Mouse (Mus musculus): ENCODE data around the gene Prr36. TPM values are rescaled to one million over a fixed set of nuclear protein-coding genes. Genes with fewer than 3 reads are reported as not detected.

Gene Prr36
- 0.18 TPM for polyA plus RNA-seq (2012; fragmentation: generic; extraction: Trizol)
- long read RNA-seq, experiment 1, result 0 reads
- long read RNA-seq, experiment 2, result 0 reads

GRCm38 (mm10) chr8:4216791-4217621 lies at the start of gene Prr36:
Prr36 (minus strand) TSS chr8:4217459.
- Histone ChIP-seq H3ac (ENCODE audit: control insufficient read depth, insufficient read length, low read depth) (no peak within 1 kb of the TSS), H3K36me3 (ENCODE audit: control insufficient read depth, insufficient read depth) (no peaks in the 10 kb centered on the region), H3K27me3 (ENCODE audit: control insufficient read depth, insufficient read depth, insufficient read length) (peaks cover 10% of the 10 kb centered on the region), H3K79me2 (ENCODE audit: control insufficient read depth, insufficient read depth) (no peaks in the 10 kb centered on the region), H3K4me3 (ENCODE audit: insufficient read depth, poor library complexity, severe bottlenecking) (no peak within 1 kb of the TSS), H3K79me3 (ENCODE audit: low read depth) (no peaks in the 10 kb centered on the region)
- TF ChIP-seq MYOG (IDR thresholded peaks at IDR 0.05; ENCODE audit: control insufficient read depth, extremely low read depth, insufficient read length), result no peak
- no peak for TF ChIP-seq CTCF (IDR thresholded peaks at IDR 0.05; ENCODE audit: control insufficient read depth, insufficient read depth, insufficient read length)
- no peak for TF ChIP-seq USF1 (IDR thresholded peaks at IDR 0.05; ENCODE audit: low read depth)
- no peak for TF ChIP-seq MYOD1 (IDR thresholded peaks at IDR 0.05; ENCODE audit: control insufficient read depth, insufficient read length, low read depth)
- no peak for TF ChIP-seq CEBPB (IDR thresholded peaks at IDR 0.05; ENCODE audit: low read depth)
- no peak for TF ChIP-seq FOSL1 (IDR thresholded peaks at IDR 0.05; ENCODE audit: insufficient read depth, low read length, poor library complexity, severe bottlenecking)

GRCm38 (mm10) chr8:4265160-4265914 lies 48.1 kb upstream of the Prr36 start:
- peaks cover 88% of the 10 kb centered on the region for H3K36me3 ChIP-seq (ENCODE audit: control insufficient read depth, insufficient read depth)
- no peaks in the 10 kb centered on the region for H3K27me3 ChIP-seq (ENCODE audit: control insufficient read depth, insufficient read depth, insufficient read length)
- TF ChIP-seq USF1 (IDR thresholded peaks at IDR 0.05; ENCODE audit: low read depth) (no peak), MAX (IDR thresholded peaks at IDR 0.05) (no peak), MYOD1 (IDR thresholded peaks at IDR 0.05; ENCODE audit: control insufficient read depth, insufficient read length, low read depth) (no peak), CTCF (IDR thresholded peaks at IDR 0.05; ENCODE audit: control insufficient read depth, insufficient read depth, insufficient read length) (no peak), MYOG (IDR thresholded peaks at IDR 0.05; ENCODE audit: control insufficient read depth, extremely low read depth, insufficient read length) (no peak), FOSL1 (IDR thresholded peaks at IDR 0.05; ENCODE audit: insufficient read depth, low read length, poor library complexity, severe bottlenecking) (no peak), CEBPB (IDR thresholded peaks at IDR 0.05; ENCODE audit: low read depth) (no peak)
- no peaks in the 10 kb centered on the region for H3K79me3 ChIP-seq (ENCODE audit: low read depth)
- no peaks in the 10 kb centered on the region for H3K79me2 ChIP-seq (ENCODE audit: control insufficient read depth, insufficient read depth)
- H3ac ChIP-seq (ENCODE audit: control insufficient read depth, insufficient read length, low read depth), result no peak overlapping the region
- H3K4me3 ChIP-seq (ENCODE audit: insufficient read depth, poor library complexity, severe bottlenecking), result no peak overlapping the region

- no peaks in the 10 kb centered on the region for H3K27me3 ChIP-seq (ENCODE audit: control insufficient read depth, insufficient read depth, insufficient read length)
- peaks cover 75% of the 10 kb centered on the region for H3K36me3 ChIP-seq (ENCODE audit: control insufficient read depth, insufficient read depth)
- H3K79me3 ChIP-seq (ENCODE audit: low read depth), result no peaks in the 10 kb centered on the region
- no peak overlapping the region for H3ac ChIP-seq (ENCODE audit: control insufficient read depth, insufficient read length, low read depth)
- H3K4me3 ChIP-seq (ENCODE audit: insufficient read depth, poor library complexity, severe bottlenecking), result no peak overlapping the region
- H3K79me2 ChIP-seq (ENCODE audit: control insufficient read depth, insufficient read depth), result no peaks in the 10 kb centered on the region
- TF ChIP-seq MYOG (IDR thresholded peaks at IDR 0.05; ENCODE audit: control insufficient read depth, extremely low read depth, insufficient read length), result no peak
- TF ChIP-seq FOSL1 (IDR thresholded peaks at IDR 0.05; ENCODE audit: insufficient read depth, low read length, poor library complexity, severe bottlenecking), result no peak
Observed at GRCm38 (mm10) chr8:4263105-4263791, 46.0 kb upstream of the Prr36 start.

- Histone ChIP-seq H3K79me3 (ENCODE audit: low read depth) (no peaks in the 10 kb centered on the region), H3K36me3 (ENCODE audit: control insufficient read depth, insufficient read depth) (peaks cover 62% of the 10 kb centered on the region), H3K4me3 (ENCODE audit: insufficient read depth, poor library complexity, severe bottlenecking) (no peak overlapping the region), H3K79me2 (ENCODE audit: control insufficient read depth, insufficient read depth) (peaks cover 5% of the 10 kb centered on the region), H3ac (ENCODE audit: control insufficient read depth, insufficient read length, low read depth) (no peak overlapping the region), H3K27me3 (ENCODE audit: control insufficient read depth, insufficient read depth, insufficient read length) (no peaks in the 10 kb centered on the region)
- TF ChIP-seq CEBPB (IDR thresholded peaks at IDR 0.05; ENCODE audit: low read depth), result no peak
- no peak for TF ChIP-seq USF1 (IDR thresholded peaks at IDR 0.05; ENCODE audit: low read depth)
- TF ChIP-seq FOSL1 (IDR thresholded peaks at IDR 0.05; ENCODE audit: insufficient read depth, low read length, poor library complexity, severe bottlenecking), result no peak
- no peak for TF ChIP-seq CTCF (IDR thresholded peaks at IDR 0.05; ENCODE audit: control insufficient read depth, insufficient read depth, insufficient read length)
- TF ChIP-seq MAX (IDR thresholded peaks at IDR 0.05), result no peak
- TF ChIP-seq MYOD1 (IDR thresholded peaks at IDR 0.05; ENCODE audit: control insufficient read depth, insufficient read length, low read depth), result no peak
Observed at GRCm38 (mm10) chr8:4259805-4260170, 42.5 kb upstream of the Prr36 start.

GRCm38 (mm10) chr8:4259125-4259804 lies 42.0 kb upstream of the Prr36 start, which contains the start of gene Ctxn1:
Ctxn1 (minus strand) TSS chr8:4259274.
- H3K4me3 ChIP-seq (ENCODE audit: insufficient read depth, poor library complexity, severe bottlenecking), result peak within 1 kb of the TSS; percentile 53
- H3ac ChIP-seq (ENCODE audit: control insufficient read depth, insufficient read length, low read depth), result peak within 1 kb of the TSS; percentile 69
- peaks cover 62% of the 10 kb centered on the region for H3K36me3 ChIP-seq (ENCODE audit: control insufficient read depth, insufficient read depth)
- H3K27me3 ChIP-seq (ENCODE audit: control insufficient read depth, insufficient read depth, insufficient read length), result no peaks in the 10 kb centered on the region
- TF ChIP-seq FOSL1 (IDR thresholded peaks at IDR 0.05; ENCODE audit: insufficient read depth, low read length, poor library complexity, severe bottlenecking), result no peak
- TF ChIP-seq MYOD1 (IDR thresholded peaks at IDR 0.05; ENCODE audit: control insufficient read depth, insufficient read length, low read depth), result no peak
- no peak for TF ChIP-seq MAX (IDR thresholded peaks at IDR 0.05)
- TF ChIP-seq MYOG (IDR thresholded peaks at IDR 0.05; ENCODE audit: control insufficient read depth, extremely low read depth, insufficient read length), result no peak
- peaks cover 3% of the 10 kb centered on the region for H3K79me3 ChIP-seq (ENCODE audit: low read depth)
- H3K79me2 ChIP-seq (ENCODE audit: control insufficient read depth, insufficient read depth), result peaks cover 10% of the 10 kb centered on the region

Data from C2C12 (cell line).